Mouse (Mus musculus) layer of hippocampus, postnatal 25 days (tissue): Measurements from ENCODE around the gene Nav2. TPM values are rescaled to one million over a fixed set of nuclear protein-coding genes. Genes with fewer than 3 reads are reported as not detected.

ENCODE experiments used
- DNase-seq, 2 experiments: peaks; one replicate each; pipeline ENCODE4 v3.0.0; 2022; ENCODE audit warnings: mixed read lengths in 2 of 2, low spot score in 1 of 2; ENCODE audit errors: extremely low spot score in 1 of 2
- total RNA-seq, 2 experiments: library from RNA; stranded (reverse); gene quantifications; 2 replicates each; pipeline ENCODE4 v1.2.3; 2021

The Nav2 gene
- total RNA-seq, 2 experiments from 2014 or later: 56.4 to 101 TPM

DNA sequence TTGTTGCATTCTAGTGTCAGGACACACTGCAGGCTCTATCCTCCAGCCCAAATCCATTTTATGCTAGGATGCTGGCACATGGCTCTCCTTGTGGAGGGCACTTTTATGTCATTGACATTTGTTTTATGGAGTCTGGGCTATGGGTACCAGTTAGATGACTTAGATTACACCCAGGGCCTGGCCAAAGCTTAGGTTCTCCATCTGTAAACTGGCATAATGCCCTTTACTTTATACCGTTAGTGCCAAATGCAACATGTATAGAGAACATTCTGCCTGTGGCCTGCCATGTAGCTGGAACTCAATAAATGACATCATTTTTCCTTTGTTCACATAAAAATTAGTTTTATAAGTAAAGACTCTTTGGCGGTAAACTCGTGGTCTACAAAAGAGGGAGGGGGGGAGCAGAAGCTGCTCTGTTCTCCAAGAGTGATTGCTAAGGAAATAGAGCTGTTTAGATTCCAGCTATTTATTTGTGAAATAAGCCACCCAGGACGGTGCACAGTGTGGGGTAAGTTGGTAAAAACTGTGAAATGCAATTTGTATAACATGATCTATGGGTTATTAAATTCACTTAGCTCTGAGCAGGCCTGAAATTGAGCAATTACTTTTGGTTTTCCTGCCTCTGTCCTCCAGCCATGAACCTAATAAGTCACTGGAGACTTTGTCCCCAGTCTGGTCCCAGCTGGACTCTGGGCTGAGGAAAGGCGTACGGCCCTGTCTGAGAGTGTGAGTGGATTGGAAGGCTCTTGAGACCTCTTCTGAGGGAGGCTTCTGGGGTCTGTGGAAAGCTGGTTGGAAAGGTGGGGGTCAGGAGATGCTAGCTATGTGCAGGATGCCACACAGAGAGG is 137.2 kb downstream of the Nav2 start:
- no peak for DNase-seq

GRCm38 (mm10) chr7:49046347-49046989 is 138.0 kb downstream of the Nav2 start:
- DNase-seq: no peak

GRCm38 (mm10) chr7:49047336-49047735 is 138.8 kb downstream of the Nav2 start:
- no peak for DNase-seq

DNA sequence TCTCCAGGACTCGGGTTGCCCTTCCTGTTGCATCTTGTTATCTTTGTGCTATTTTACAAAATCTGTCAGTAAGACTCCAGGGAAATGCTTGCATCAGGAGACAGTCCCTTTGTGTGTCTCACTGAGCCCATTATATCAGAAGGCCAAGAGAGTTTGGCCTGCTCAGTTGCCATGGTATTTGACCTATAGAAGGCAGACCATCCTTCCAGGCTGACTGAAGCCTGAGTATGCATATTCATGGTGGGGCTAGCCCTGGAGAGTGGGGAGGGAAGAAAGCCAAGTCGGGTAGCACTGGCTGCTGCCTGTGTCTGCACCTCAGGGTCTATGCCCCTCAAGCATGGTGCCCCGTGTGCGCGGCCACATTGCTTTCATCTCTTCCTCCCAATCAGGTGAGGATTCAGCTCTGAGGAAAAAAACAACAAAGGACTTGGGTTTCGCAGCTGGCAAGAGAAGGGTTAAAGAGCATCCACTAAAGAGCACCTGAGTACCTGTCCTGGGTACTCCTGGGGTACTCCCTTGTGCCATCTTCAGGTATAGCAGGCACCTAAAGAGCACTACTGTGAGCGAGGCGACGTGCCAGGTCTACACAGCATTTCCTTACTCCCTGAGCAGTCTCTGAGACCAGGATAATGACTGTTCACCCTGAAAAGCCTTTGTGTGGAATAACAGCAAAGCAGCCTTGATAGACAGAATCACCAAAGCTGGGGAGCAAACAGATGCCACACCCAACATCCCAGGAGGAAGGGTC is 144.5 kb downstream of the Nav2 start:
- no peak for DNase-seq

DNA sequence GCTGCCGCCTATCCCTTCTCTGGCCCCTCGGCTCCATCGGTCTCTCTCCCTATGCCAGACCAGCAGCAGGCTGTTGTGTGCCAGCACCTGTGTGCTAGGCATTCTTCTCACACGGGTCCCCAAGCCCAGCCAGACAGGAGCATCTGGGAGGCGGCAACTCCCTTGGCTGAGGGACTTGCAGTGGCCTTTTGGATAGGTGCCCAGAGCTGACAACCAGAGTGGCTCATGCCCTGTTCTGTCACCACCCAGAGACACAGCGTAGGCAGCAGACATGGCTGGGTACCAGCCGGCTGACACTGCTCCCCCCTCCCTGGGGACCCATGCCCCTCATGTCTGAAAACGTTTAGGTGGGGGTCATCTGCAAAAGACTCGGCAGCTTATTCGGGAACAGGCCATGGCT is 146.8 kb downstream of the Nav2 start:
- DNase-seq: no peak

DNA sequence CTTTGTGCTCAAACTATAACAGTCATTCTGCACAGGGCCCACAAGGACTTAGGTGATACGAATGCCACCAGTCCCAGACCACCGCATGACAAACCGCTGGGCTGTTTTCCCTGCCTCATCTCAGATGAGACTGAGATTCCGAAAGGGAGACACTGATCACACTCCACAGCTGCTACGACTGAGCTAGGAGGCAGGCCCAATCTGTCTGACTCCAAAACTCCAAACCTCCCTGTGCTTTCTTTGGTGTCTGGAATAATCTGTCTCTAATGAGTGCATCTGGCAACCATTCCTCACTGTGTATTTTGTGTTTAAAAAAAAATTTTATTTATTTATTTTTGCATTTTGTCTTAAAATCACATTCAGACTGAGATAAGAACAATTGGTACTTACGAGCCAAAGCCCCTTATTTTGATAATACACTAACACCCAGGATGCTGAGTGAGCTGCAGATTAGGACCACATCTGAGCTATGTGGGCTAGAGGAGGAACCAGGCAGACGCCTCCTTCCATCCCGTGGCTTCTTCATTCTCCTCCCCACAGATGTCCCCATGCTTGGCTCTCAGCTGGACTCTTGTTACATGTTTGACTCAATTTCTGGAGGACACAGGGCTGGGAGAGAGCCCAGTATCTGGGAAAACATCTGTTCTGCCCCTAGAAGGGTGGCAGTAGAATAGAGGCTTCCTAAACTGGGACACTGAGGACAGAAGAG is 149.9 kb downstream of the Nav2 start:
- no peak for DNase-seq

- DNase-seq: peak in 1 of 2 experiments; percentile 46
These were observed 156.4 kb downstream of the Nav2 start for GRCm38 (mm10) chr7:49064792-49065521.

DNA sequence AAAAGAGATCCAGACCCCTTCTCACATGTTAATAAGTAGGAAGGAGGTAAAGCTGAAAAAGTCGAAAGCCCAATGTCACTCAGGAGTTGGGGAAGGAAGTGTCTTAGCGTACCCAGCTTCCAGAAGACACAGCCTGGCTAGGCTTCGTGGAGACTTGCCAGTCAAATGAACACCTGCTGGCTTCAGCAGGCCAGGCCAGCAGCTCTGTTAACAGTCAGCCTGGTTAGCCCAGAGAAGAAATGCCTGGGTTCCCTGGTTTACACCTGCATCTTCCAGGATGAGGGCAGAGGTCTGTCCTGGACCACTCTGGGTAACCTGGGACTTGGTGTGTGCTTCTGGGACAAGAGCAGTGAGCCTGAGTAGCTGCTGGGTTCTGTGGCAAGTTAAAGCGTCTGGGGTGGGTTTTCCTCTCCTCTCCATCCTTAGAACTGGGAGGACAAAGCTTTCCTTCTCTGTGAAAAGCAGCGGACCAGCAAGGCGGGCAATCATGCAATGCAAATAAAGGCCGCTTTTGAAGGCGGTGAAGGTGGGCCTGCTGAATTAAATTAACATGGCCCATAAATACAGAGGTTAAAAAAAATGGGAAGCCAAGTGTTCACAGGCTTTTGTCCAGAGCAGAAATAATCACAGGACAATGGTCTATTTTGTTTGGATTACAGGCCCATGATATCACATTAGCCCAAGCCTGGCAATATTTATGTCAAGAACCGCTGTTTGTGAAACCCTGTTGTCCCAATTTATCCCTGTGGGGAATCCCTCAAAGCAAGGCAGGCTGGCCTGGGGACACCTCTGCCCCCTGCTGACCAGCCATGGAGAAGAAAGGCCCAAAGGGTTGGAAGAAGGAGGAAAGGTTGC is 157.3 kb downstream of the Nav2 start:
- peak in 1 of 2 experiments; percentile 32 for DNase-seq

- no peak for DNase-seq
These were observed 158.3 kb downstream of the Nav2 start for GRCm38 (mm10) chr7:49066828-49067227.

GRCm38 (mm10) chr7:49069396-49069961 is 161.0 kb downstream of the Nav2 start:
- no peak for DNase-seq

DNA sequence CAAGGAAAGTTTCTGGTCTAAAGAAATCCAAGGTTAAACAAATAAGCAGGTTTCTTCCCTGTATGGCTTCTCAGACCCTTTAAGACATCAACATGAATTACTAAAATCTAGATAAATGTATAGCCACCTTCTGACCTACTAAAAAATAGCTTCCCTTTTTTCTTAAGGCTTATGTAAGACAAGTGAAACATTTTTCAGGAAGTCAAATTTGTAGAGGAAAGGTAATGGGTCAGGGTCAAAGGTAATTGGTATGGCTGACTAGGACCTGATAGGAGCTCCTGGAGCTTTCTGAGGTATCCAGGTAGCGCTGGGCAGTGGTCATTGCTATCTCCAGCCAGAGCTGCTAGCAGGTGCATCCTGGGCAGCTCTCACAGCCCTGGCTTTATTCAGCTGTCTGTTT is 162.1 kb downstream of the Nav2 start:
- DNase-seq: no peak

GRCm38 (mm10) chr7:49071141-49071567 is 162.6 kb downstream of the Nav2 start:
- DNase-seq: no peak

GRCm38 (mm10) chr7:49075333-49075934 is 166.9 kb downstream of the Nav2 start:
- DNase-seq: no peak

DNA sequence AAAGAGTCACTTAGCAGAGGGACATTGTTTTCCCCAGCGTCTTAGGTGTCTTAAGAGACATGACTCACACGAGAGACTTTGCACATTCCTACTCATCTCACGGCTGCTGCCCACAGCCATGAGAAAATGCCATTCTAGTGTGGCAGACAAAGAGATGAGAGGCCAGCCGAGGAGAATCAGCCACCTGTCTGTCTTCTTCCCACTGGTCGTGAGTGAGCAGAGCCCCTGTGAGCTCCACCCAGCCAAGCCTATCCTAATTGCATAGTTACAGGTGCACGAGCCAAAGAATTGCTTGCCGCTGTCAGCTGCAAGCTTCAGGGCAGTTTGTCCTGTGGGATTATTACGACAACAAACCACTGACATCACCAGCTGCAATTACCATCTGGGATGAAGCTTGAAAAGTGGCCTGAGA is 167.8 kb downstream of the Nav2 start:
- DNase-seq: no peak

- DNase-seq: no peak
These were observed 170.4 kb downstream of the Nav2 start for GRCm38 (mm10) chr7:49078930-49079329.

GRCm38 (mm10) chr7:49082585-49083165 is 174.2 kb downstream of the Nav2 start:
- DNase-seq: no peak

DNA sequence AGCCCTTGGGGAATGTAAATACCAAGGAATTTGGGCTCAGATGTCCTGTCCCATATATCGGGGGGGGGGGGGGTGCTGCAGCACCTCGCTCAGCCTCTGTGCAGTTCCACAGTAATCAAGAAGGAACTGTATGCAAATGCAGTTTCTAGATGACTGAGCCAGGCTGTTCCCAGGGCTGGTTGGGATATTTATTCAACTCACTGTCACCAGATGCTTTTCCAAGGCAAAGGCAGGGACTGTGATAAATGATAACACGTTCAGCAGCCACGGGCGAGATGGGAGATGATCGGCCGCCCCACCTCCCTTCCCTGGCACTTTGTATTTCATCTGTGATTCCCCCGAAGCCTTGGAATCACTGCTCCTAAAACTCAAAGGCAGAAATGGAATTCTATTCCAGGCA is 176.3 kb downstream of the Nav2 start:
- DNase-seq: no peak

DNA sequence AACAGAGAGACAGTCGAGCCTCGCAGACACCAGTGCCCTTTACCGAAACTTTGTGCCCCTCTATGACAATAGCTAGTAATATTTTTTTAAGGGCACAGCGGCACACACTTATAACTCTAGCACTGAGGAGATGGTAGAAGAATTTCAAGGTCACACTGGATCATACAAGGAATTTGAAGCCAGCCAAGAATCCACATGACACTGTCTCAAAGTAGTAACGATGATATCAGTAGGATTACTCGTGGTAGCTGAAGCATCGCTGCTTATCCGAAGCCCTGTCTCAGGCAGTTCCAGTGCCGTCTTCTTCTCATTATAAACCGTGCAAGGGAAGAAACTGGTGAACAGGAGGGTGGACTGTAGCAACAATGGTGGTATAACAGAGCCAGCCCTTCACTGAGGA is 177.2 kb downstream of the Nav2 start:
- DNase-seq: no peak
